Mouse (Mus musculus): ENCODE results near the gene Tepp. TPM values are rescaled to one million over a fixed set of nuclear protein-coding genes. Genes with fewer than 3 reads are reported as not detected.
A peak's percentile ranks its signal among the peaks of the same experiment; 100 is the strongest.

Tepp gene
- polyA plus RNA-seq, 1 experiment from 2014 or later = not detected

- H3K4me2 ChIP-seq (replicated peaks; ENCODE audit: low read depth, low read length) = no peak overlapping the region
- DNase-seq (ENCODE audit: low spot score) (no peak), ATAC-seq (ENCODE audit: low FRiP score) (no peak)
- no peaks in the 10 kb centered on the region for H3K27me3 ChIP-seq (ENCODE audit: control insufficient read depth, insufficient read depth, low read length)
- no peak overlapping the region for H3K9ac ChIP-seq (ENCODE audit: low read depth, low read length)
- no peaks in the 10 kb centered on the region for H3K36me3 ChIP-seq (ENCODE audit: control insufficient read depth, insufficient read depth, low read length)
- no peaks in the 10 kb centered on the region for H3K9me3 ChIP-seq (ENCODE audit: control insufficient read depth, low read length)
- H3K4me1 ChIP-seq (replicated peaks; ENCODE audit: control insufficient read depth, insufficient read depth, low read length) = no peaks in the 10 kb centered on the region
- H3K27ac ChIP-seq (ENCODE audit: low read depth, low read length) = no peak overlapping the region
- no peak overlapping the region for H3K4me3 ChIP-seq (ENCODE audit: low read depth, low read length)
Observed at GRCm38 (mm10) chr8:95336363-95336762, 26.0 kb downstream of the Tepp start.

DNA sequence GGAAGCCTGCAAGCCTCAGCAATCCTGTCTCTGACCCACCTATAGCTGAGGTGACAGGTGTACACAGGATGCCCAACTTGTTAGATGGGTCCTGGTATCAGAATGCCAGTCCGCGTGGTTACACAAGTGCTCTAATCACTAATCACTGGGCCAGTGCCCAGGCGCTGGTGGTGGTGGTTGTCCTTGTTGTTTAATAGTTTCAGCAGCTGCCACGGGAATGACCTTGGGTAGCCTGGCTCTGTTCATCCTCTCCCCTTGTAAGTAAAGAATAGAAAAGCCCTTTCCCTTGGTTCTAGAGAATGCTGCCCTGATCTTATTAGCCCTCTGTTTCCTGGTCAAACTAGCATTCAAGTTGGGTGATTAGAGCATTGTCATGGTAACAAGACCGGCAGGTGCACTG lies 31.4 kb downstream of the Tepp start:
- Histone ChIP-seq H3K27ac (ENCODE audit: low read depth, low read length) (no peak overlapping the region), H3K9ac (ENCODE audit: low read depth, low read length) (no peak overlapping the region), H3K9me3 (ENCODE audit: control insufficient read depth, low read length) (no peaks in the 10 kb centered on the region), H3K27me3 (ENCODE audit: control insufficient read depth, insufficient read depth, low read length) (no peaks in the 10 kb centered on the region), H3K4me3 (ENCODE audit: low read depth, low read length) (no peak overlapping the region), H3K4me1 (replicated peaks; ENCODE audit: control insufficient read depth, insufficient read depth, low read length) (no peaks in the 10 kb centered on the region), H3K36me3 (ENCODE audit: control insufficient read depth, insufficient read depth, low read length) (no peaks in the 10 kb centered on the region), H3K4me2 (replicated peaks; ENCODE audit: low read depth, low read length) (no peak overlapping the region)
- 71% methylated on average over 5 of the region's 5 CpGs for WGBS
- DNase-seq (ENCODE audit: low spot score) (no peak), ATAC-seq (ENCODE audit: low FRiP score) (no peak)

DNA sequence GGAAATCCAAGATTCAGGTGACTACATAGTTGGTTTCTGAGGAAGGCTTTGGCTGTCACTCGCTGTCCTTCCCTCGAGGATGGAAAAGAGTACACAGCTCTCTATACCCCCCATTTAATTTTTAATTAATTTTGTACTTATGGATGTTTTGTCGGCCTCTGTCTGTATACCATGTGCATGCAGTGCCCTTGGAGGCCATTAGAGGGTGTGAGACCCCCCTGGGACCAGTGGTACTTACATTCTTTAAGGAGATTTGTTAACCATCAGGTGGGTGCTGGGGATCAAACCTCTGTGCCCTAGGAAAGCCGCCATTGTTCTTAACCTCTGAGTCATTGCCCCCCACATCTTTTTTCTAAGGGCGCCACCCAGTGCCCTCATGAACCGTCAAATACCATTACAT lies 34.3 kb downstream of the Tepp start:
- Histone ChIP-seq H3K4me1 (replicated peaks; ENCODE audit: control insufficient read depth, insufficient read depth, low read length) (no peaks in the 10 kb centered on the region), H3K4me3 (ENCODE audit: low read depth, low read length) (no peak overlapping the region), H3K9me3 (ENCODE audit: control insufficient read depth, low read length) (no peaks in the 10 kb centered on the region), H3K27me3 (ENCODE audit: control insufficient read depth, insufficient read depth, low read length) (no peaks in the 10 kb centered on the region), H3K36me3 (ENCODE audit: control insufficient read depth, insufficient read depth, low read length) (no peaks in the 10 kb centered on the region), H3K4me2 (replicated peaks; ENCODE audit: low read depth, low read length) (no peak overlapping the region), H3K9ac (ENCODE audit: low read depth, low read length) (no peak overlapping the region), H3K27ac (ENCODE audit: low read depth, low read length) (no peak overlapping the region)
- DNase-seq (ENCODE audit: low spot score) = no peak
- 79% methylated on average over 6 of the region's 6 CpGs for WGBS
- ATAC-seq (ENCODE audit: low FRiP score) = no peak

DNA sequence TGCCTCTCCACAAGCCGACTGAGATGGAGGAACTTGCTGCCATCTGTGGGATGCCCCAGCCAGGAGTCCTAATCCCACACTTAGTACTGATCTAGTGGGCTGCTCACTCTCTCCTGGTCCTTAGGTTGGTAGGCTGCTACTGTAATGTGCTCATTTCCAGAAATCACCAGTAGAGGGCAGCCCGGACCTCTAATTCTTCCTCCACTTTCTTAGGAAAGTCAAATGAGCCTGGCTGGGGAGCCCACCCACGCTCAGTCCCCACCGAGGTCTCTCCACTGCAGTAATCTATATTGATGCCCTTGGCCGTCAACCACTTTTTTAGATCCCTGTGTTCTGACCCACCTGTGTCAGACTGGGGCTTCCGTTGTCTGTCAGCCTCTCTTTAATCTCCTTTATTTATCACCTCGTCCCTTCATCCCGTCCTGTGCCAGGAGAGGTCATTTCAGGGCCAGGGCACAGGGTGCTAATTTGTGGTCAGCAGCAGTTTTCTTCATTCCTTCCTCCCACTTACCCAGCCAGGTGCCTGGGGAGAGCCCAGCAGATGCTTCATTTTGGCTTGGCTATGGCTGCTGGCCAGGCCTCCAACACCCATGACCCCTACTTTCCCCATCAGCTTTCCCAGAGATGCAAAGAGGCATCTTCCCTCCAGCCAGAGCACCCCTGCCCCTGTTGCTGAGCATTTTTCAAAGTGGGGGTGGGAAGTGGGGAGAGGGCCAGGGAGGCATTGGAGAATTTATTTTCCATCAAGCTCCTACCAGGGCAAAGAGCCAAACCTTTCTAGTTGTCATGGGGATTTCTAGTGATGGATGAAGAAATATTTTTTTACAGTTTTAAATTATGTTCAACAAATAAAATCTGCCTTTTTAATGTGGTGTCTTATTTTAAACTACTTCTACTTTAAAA lies 36.5 kb downstream of the Tepp start:
- Histone ChIP-seq H3K4me3 (ENCODE audit: low read depth, low read length) (no peak overlapping the region), H3K9me3 (ENCODE audit: control insufficient read depth, low read length) (no peaks in the 10 kb centered on the region), H3K4me1 (replicated peaks; ENCODE audit: control insufficient read depth, insufficient read depth, low read length) (no peaks in the 10 kb centered on the region; the same call in 1 of the 2 replicates), H3K9ac (ENCODE audit: low read depth, low read length) (no peak overlapping the region), H3K36me3 (ENCODE audit: control insufficient read depth, insufficient read depth, low read length) (no peaks in the 10 kb centered on the region), H3K27me3 (ENCODE audit: control insufficient read depth, insufficient read depth, low read length) (peaks cover 2% of the 10 kb centered on the region; the same call in 1 of the 2 replicates), H3K27ac (ENCODE audit: low read depth, low read length) (no peak overlapping the region), H3K4me2 (replicated peaks; ENCODE audit: low read depth, low read length) (no peak overlapping the region)
- DNase-seq (ENCODE audit: low spot score) (peak; percentile 88), ATAC-seq (ENCODE audit: low FRiP score) (peak; percentile 61)
- WGBS = 30% methylated on average over 8 of the region's 8 CpGs

GRCm38 (mm10) chr8:95348356-95348755 lies 38.0 kb downstream of the Tepp start:
- no peaks in the 10 kb centered on the region for H3K36me3 ChIP-seq (ENCODE audit: control insufficient read depth, insufficient read depth, low read length)
- peaks cover 2% of the 10 kb centered on the region; the same call in 1 of the 2 replicates for H3K27me3 ChIP-seq (ENCODE audit: control insufficient read depth, insufficient read depth, low read length)
- no peak for DNase-seq (ENCODE audit: low spot score)
- H3K4me3 ChIP-seq (ENCODE audit: low read depth, low read length) = no peak overlapping the region
- no peak overlapping the region for H3K9ac ChIP-seq (ENCODE audit: low read depth, low read length)
- H3K27ac ChIP-seq (ENCODE audit: low read depth, low read length) = no peak overlapping the region
- no peaks in the 10 kb centered on the region for H3K9me3 ChIP-seq (ENCODE audit: control insufficient read depth, low read length)
- ATAC-seq (ENCODE audit: low FRiP score) = no peak
- no peaks in the 10 kb centered on the region; the same call in 1 of the 2 replicates for H3K4me1 ChIP-seq (replicated peaks; ENCODE audit: control insufficient read depth, insufficient read depth, low read length)
- H3K4me2 ChIP-seq (replicated peaks; ENCODE audit: low read depth, low read length) = no peak overlapping the region
- 88% methylated on average over 2 of the region's 2 CpGs for WGBS

DNA sequence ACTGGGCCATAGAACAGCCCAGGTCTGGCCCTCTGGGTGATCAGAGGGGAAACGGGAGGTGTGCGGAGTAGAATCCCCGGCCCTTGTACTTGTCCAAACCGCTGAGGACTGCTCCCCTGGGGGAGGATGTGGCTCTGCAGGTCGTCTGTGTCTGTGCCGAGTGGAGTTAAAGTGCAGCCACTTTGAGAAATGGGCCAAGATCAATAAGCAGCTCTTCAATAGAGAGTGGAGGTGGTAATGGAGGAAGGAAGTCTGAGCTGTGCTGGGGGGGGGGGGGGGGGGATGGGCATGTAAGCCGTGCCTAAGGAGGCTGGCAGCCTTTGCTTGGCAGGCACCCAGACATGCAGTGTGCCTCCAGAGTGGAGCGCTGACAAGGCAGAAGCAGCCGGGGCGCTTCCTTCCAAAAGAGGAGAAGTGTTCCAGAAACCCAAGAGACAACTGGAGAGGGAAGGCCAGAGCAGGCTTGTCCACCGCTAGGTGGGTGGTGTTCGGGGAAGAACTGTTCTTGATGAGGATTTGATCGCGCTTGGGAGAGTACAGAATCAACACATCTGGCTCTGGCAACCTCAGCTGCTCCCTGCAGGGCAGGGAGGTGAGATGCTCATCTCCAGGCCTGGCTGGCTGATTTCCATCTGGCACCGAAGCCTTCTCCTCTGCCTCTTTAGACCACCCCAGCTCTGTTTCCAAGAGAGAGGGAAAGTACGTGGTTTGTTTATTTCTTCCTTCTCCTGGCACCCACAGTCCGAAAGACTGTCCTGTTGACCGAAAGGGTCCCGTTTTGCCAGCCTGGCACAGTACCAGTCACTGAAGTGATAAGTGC lies 38.7 kb downstream of the Tepp start:
- H3K4me3 ChIP-seq (ENCODE audit: low read depth, low read length) = no peak overlapping the region
- H3K27me3 ChIP-seq (ENCODE audit: control insufficient read depth, insufficient read depth, low read length) = peaks cover 2% of the 10 kb centered on the region; the same call in 1 of the 2 replicates
- H3K9me3 ChIP-seq (ENCODE audit: control insufficient read depth, low read length) = no peaks in the 10 kb centered on the region
- 65% methylated on average over 18 of the region's 19 CpGs for WGBS
- no peak overlapping the region for H3K9ac ChIP-seq (ENCODE audit: low read depth, low read length)
- no peaks in the 10 kb centered on the region; the same call in 1 of the 2 replicates for H3K4me1 ChIP-seq (replicated peaks; ENCODE audit: control insufficient read depth, insufficient read depth, low read length)
- DNase-seq (ENCODE audit: low spot score) (no peak), ATAC-seq (ENCODE audit: low FRiP score) (no peak)
- H3K4me2 ChIP-seq (replicated peaks; ENCODE audit: low read depth, low read length) = no peak overlapping the region
- H3K36me3 ChIP-seq (ENCODE audit: control insufficient read depth, insufficient read depth, low read length) = no peaks in the 10 kb centered on the region
- no peak overlapping the region for H3K27ac ChIP-seq (ENCODE audit: low read depth, low read length)

- no peaks in the 10 kb centered on the region for H3K36me3 ChIP-seq (ENCODE audit: control insufficient read depth, insufficient read depth, low read length)
- no peak overlapping the region; the same call in 1 of the 2 replicates for H3K9ac ChIP-seq (ENCODE audit: low read depth, low read length)
- ATAC-seq (ENCODE audit: low FRiP score) (0 out of 2 replicates have a peak, but pooled peaks have one; percentile 15), DNase-seq (ENCODE audit: low spot score) (peak; percentile 65)
- WGBS = 4% methylated on average over 15 of the region's 15 CpGs
- H3K27me3 ChIP-seq (ENCODE audit: control insufficient read depth, insufficient read depth, low read length) = peaks cover 2% of the 10 kb centered on the region; the same call in 1 of the 2 replicates
- peak overlapping the region; percentile 87 for H3K4me2 ChIP-seq (replicated peaks; ENCODE audit: low read depth, low read length)
- H3K4me1 ChIP-seq (replicated peaks; ENCODE audit: control insufficient read depth, insufficient read depth, low read length) = no peaks in the 10 kb centered on the region; the same call in 1 of the 2 replicates
- H3K27ac ChIP-seq (ENCODE audit: low read depth, low read length) = no peak overlapping the region
- no peaks in the 10 kb centered on the region for H3K9me3 ChIP-seq (ENCODE audit: control insufficient read depth, low read length)
- H3K4me3 ChIP-seq (ENCODE audit: low read depth, low read length) = peak overlapping the region; percentile 84
Observed at GRCm38 (mm10) chr8:95351461-95351860, 41.1 kb downstream of the Tepp start.

DNA sequence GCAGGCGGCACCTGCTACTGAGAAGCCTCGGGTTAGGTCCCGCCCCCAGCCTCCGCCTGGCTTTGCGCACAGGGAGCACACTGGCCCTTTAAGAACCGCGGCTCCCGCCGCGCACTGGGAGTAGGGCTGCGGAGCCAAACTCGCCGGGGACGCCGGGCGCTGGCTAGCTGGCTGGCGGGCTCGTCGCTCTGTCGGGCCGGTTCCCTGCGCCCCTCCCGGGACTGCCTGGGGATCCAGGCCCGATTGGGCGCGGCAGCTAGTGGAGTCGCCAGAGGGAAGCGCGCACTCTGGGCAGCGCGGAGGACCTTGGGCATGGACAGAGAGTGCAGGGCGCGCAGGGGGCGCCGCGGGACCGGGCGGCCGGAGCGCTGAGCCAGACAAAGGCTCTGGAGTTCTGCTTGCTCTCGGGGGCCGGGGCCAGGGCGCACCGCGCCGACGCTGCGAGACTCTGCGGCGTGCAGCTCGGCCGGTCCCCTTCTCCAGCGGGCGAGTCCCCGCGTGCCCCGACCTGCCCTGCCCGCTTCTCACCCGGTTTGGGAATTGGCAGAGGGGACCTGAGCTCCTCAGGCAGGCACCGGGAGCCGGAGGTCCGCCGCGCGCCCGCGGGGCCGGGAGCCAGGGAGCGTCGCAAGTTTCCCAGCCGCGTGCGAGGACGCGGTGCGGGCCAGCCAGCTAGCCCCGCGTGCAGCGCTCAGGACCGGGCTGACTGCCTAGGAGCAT lies 41.9 kb downstream of the Tepp start, which contains the start of gene Mmp15:
Gene Mmp15, plus strand, starts transcription at position 118 of the 720 bp plus-strand sequence.
- peak within 1 kb of the TSS; percentile 84 for H3K4me3 ChIP-seq (ENCODE audit: low read depth, low read length)
- DNase-seq (ENCODE audit: low spot score) = peak; percentile 87
- peak within 1 kb of the TSS; percentile 87 for H3K27ac ChIP-seq (ENCODE audit: low read depth, low read length)
- peaks cover 2% of the 10 kb centered on the region; the same call in 1 of the 2 replicates for H3K27me3 ChIP-seq (ENCODE audit: control insufficient read depth, insufficient read depth, low read length)
- H3K4me1 ChIP-seq (replicated peaks; ENCODE audit: control insufficient read depth, insufficient read depth, low read length) = no peaks in the 10 kb centered on the region; the same call in 1 of the 2 replicates
- H3K4me2 ChIP-seq (replicated peaks; ENCODE audit: low read depth, low read length) = peak within 1 kb of the TSS; percentile 87
- under 1% methylated on average over 72 of the region's 80 CpGs for WGBS
- peak; percentile 84 for ATAC-seq (ENCODE audit: low FRiP score)
- H3K9ac ChIP-seq (ENCODE audit: low read depth, low read length) = peak within 1 kb of the TSS; percentile 98
- H3K36me3 ChIP-seq (ENCODE audit: control insufficient read depth, insufficient read depth, low read length) = no peaks in the 10 kb centered on the region
- no peaks in the 10 kb centered on the region for H3K9me3 ChIP-seq (ENCODE audit: control insufficient read depth, low read length)
